Mouse (Mus musculus) brown adipose tissue, adult 24 weeks (tissue): ENCODE data around the gene Usb1. TPM values are rescaled to one million over a fixed set of nuclear protein-coding genes. Genes with fewer than 3 reads are reported as not detected.

Experiments
- polyA plus RNA-seq: library from polyadenylated mRNA; stranded (reverse); fragments of >200 nt; gene quantifications from 2 replicates; pipeline ENCODE4 v1.2.4, GENCODE M21; 2012; ENCODE audit not compliant: missing spikeins, insufficient read depth, insufficient read length

The Usb1 gene
- polyA plus RNA-seq, 1 experiment, result 8.6 TPM

Other genes starting within 250 kb of the Usb1 start
- 24.4 and 29.3 TPM in 2 replicates for gene Kifc3, start 129.5 kb upstream of the Usb1 start, polyA plus RNA-seq
- gene Cngb1, start 25.7 kb upstream of the Usb1 start, polyA plus RNA-seq, result 1.7 TPM in 1 of 2 replicates, not detected in the other
- gene Tepp, start 21.7 kb upstream of the Usb1 start, polyA plus RNA-seq, result not detected in 2 replicates
- gene Zfp319, start 334 bp upstream of the Usb1 start, polyA plus RNA-seq, result 1.3 and 2.1 TPM in 2 replicates
- 6.1 and 6.5 TPM in 2 replicates for gene Mmp15, start 20.0 kb downstream of the Usb1 start, polyA plus RNA-seq
- gene Cfap20, start 102.6 kb downstream of the Usb1 start, polyA plus RNA-seq, result 17.2 and 22.0 TPM in 2 replicates
- 23.4 and 32.7 TPM in 2 replicates for gene Csnk2a2, start 157.8 kb downstream of the Usb1 start, polyA plus RNA-seq
- gene Ccdc113, start 201.8 kb downstream of the Usb1 start, polyA plus RNA-seq, result not detected in 2 replicates
- not detected in 2 replicates for gene Prss54, start 244.1 kb downstream of the Usb1 start, polyA plus RNA-seq